Mouse (Mus musculus) left cerebral cortex, postnatal 10 days (tissue): ENCODE data around the gene Mamdc2. TPM values are rescaled to one million over a fixed set of nuclear protein-coding genes. Genes with fewer than 3 reads are reported as not detected.

Experiments
- DNase-seq, 2 experiments: peaks; one replicate each; pipeline ENCODE4 v3.0.0; 2021 to 2022; ENCODE audit warnings: low spot score in 2 of 2, mixed read lengths in 1 of 2; ENCODE audit errors: extremely low spot score in 1 of 2
- intact Hi-C: fragments of 180-260 bp; cut with DNase I; formaldehyde crosslinking; loops from one replicate; pipeline ENCODE4 v1.15.1; 2025
- total RNA-seq, 2 experiments: library from RNA; stranded (reverse); gene quantifications; 2 replicates each; pipeline ENCODE4 v1.2.3; 2021

Gene Mamdc2
- total RNA-seq, 2 experiments from 2014 or later: 2.9 to 3.7 TPM

DNA sequence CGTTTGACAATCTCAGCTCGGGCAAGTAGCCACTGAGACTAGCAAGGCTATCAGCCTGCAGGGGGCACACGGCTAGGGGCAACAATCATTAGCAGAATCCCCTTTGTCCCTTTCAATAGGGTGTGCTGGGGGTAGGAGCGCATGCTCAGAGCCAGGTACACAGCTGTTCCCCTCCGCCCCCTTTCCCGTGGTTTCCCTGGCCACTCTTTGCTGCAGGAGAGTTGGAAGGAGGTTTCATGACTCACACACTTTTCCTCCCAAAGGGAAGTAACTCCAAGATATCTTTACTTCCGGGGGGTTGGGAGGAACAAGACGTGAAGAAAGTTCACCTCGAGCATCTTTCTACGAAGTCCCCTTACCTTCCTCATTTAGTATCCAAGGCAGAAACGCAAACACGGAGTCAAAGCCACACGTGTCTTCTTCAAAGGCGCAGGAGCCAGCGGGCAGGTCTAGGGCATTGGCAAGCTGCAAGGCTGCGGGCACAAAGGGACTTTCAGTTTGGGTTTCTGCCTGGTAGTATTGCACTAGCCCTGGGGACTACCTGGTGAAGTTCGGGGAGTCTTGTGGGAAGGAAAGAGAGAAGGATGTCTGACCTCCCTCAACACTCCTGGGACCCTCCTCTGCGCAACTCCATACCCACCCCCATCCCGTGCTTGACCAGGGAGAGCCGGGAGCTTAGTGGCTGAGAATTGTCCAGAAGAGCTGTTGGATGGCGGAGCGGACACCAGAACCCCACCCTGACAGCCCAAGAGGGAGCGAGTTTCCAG lies 838 bp downstream of the Mamdc2 start:
- intact Hi-C loops: no loop called here
- peak in 1 of 2 experiments; percentile 33 for DNase-seq

GRCm38 (mm10) chr19:23444910-23445845 lies 3.1 kb downstream of the Mamdc2 start:
- intact Hi-C loops: no loop called here
- no peak for DNase-seq

GRCm38 (mm10) chr19:23435731-23436130 lies 12.5 kb downstream of the Mamdc2 start:
- no peak for DNase-seq
- intact Hi-C loops: no loop called here

- intact Hi-C loops: no loop called here
- no peak for DNase-seq
Measured at GRCm38 (mm10) chr19:23434433-23434832, 13.8 kb downstream of the Mamdc2 start.

DNA sequence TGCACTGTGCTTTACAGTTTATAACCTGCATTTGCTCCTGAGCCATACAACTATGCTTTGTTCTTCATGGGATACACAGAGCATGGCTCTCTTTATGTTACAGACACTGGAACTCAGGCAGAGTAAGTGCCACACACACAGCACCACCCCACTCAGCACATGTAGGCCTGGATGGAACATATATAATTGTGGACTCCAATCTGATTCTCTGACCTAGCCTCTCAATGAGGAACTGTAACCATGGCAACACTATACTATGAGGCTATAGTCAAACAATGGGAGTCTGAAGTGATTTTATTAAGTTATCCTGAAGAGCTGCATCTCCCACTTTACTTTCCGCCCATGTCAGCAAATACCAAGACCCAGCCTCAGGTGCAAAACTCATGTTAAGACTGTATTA lies 30.6 kb downstream of the Mamdc2 start:
- DNase-seq: no peak
- intact Hi-C loops: no loop called here

GRCm38 (mm10) chr19:23410800-23411199 lies 37.4 kb downstream of the Mamdc2 start:
- intact Hi-C loops: no loop called here

GRCm38 (mm10) chr19:23410328-23410727 lies 37.9 kb downstream of the Mamdc2 start:
- intact Hi-C loops: no loop called here
- no peak for DNase-seq

More at GRCm38 (mm10) chr19:23410800-23411199, 37.4 kb downstream of the Mamdc2 start:
- DNase-seq: no peak

- no peak for DNase-seq
- intact Hi-C loops: no loop called here
Measured at GRCm38 (mm10) chr19:23401469-23402135, 46.6 kb downstream of the Mamdc2 start.

GRCm38 (mm10) chr19:23400485-23400884 lies 47.8 kb downstream of the Mamdc2 start:
- intact Hi-C loops: no loop called here
- DNase-seq: no peak

DNA sequence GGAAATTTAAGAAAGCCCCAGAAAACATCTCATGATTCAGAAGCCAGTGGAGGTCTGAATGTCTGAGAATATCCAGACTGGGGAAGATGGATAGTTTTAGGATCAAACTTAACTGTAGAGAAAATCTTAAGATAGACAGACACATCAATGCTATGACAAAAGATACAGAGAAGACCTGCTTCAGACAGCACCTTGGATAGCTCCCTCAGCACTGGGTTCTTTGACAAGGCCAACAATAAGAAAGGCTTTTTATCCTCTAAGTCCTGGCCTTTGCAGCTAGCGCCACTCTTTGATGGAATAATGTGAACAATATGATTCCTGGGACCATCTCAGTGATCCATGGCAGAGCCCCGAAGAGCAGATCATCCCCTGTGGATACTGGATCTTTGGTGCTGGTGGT lies 52.3 kb downstream of the Mamdc2 start:
- no peak for DNase-seq
- intact Hi-C loops: no loop called here

- intact Hi-C loops: no loop called here
- no peak for DNase-seq
Measured at GRCm38 (mm10) chr19:23394597-23394996, 53.6 kb downstream of the Mamdc2 start.

DNA sequence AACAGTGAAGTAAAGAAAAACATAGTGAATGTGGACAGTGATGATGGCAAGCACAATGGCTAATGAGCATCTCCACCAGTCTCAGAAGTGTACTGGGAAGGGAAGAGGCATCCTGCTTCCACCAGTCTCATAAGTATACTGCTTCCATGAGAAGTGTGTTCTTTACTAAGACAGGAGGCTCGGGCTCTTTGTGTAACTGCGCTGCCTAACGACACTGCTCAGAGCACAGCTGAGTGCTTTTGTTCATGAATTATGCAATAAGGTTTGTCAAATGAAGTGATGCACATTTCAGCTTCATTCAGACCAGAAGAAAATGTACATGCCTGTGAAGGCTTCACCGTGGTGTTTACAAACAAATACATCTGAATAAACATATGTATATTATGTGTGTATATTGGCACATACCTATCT lies 59.4 kb downstream of the Mamdc2 start:
- no peak for DNase-seq
- intact Hi-C loops: no loop called here

DNA sequence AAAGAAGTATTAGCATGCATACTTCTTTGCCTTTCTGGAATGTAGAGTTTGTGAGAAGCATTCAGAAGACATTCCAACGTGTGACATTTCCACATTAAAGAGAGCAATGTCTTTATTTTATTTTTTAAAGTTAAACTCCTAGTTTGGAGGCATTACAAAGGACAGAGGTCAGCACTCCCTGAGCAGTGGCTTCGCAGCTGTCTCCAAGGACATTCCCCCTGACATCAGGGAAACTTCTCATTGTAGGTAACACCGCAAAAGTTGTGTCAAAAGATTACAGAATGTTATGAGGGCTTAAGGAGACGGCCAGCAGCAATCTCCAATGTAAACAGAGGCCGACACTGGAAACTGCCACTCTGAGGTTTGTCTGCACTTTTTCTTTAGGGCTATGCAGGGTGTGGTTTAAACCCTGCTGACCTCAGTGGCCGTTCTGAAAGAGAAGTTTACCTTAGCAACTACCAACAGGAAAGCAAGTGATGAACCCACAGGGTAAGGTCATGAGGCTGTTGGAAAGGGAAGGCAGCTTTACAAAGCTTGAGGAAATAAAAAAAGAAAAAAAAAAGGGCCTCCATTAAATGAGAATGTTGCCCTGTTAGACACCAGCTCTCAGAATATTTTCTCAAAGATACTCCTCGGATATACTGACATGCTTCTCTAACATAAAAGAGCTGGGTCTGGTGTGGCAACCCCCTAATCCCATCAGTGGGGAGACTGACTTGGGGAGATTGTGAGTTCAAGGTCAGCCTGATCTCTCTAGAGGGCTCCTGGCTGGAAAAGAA lies 60.0 kb downstream of the Mamdc2 start:
- intact Hi-C loops: no loop called here
- DNase-seq: no peak

DNA sequence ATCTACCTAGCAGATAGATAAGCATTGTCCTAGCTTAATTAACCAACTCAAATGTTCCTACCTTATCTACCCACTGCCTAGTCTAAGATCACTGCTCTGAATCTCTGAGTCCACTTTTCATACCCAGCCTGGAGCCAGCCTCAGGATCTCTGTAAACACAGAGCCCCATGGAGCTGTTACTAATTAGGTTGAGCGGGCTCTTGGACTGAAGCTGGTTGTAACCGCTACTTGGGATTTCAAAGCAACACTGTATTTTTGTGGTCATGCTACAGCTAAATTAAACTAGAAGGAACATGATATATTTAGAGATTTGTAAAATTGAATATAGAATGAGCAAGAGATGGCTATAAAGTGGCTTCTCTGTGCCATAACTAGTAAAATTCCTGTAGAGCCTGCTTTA lies 65.8 kb downstream of the Mamdc2 start:
- intact Hi-C loops: no loop called here
- no peak for DNase-seq

DNA sequence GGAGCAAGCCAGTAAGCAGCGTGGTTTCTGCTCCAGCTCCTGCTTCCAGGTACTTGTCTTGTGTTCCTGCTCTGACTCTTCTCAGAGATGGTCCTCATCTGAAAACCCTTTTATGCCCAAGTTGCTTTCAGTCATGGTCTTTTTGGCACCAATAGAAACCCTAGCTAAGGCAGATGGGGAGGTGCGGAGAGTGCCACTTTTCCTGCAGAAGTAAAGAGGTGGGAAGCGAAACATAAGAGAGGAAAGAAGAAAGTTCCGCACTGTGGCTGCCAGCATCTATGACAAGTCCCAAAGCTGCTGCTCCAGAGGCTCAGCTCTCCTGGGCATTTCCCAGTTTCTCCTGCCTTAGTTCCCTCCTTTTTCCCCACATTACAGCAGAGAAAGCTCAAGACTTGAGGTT lies 67.3 kb downstream of the Mamdc2 start:
- intact Hi-C loops: no loop called here
- DNase-seq: no peak

- intact Hi-C loops: no loop called here
- DNase-seq: peak in 1 of 2 experiments; percentile 27
Measured at GRCm38 (mm10) chr19:23379752-23380504, 68.3 kb downstream of the Mamdc2 start.

DNA sequence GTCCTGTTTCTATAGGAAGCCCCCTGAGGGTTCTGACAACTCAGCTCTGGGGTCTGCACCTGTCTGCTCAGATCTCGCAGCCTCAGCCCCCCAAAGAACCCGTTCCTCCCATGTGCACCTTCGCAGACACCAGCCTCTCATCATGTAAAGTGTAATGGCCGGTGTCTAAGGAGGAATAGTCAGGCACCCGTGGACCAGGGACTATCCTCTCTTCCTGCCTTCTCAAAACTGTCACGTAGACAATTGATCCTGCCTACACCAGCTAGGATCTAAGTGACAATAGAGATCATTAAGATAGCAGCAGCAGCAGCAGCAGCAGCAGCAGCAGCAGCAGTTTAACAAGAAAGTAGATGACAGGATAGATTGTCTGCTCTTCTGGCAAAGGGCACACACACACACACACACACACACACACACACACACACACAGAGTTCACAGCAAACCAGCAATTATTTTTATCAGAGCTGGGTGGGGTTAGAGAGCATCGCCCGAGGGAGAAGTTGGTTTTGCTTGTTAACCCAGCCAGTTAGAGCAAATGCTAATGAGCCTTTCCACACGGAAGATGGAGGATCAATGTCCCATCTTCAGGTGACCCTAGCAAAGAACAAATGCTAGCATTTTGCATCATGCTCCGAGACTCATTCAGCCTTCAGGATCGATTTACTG lies 71.6 kb downstream of the Mamdc2 start:
- intact Hi-C loops: no loop called here
- no peak for DNase-seq
